Mouse (Mus musculus) heart, embryonic 10.5 days (tissue): ENCODE data around the gene 4930558K02Rik. TPM values are rescaled to one million over a fixed set of nuclear protein-coding genes. Genes with fewer than 3 reads are reported as not detected.

ENCODE experiments used
- DNase-seq: peaks from one replicate; pipeline ENCODE4 v3.0.0-alpha.2; 2017; ENCODE audit warnings: low spot score
- H3K27ac ChIP-seq: fragments of 300-500 bp; sonication (generic); 2 replicates; pipeline ENCODE4 v1.5.1; 2016; ENCODE audit warnings: mild to moderate bottlenecking
- H3K27me3 ChIP-seq: fragments of 300-500 bp; sonication (generic); 2 replicates; pipeline ENCODE4 v1.6.1; 2016; ENCODE audit warnings: mild to moderate bottlenecking; ENCODE audit not compliant: poor library complexity, insufficient read depth, severe bottlenecking
- H3K36me3 ChIP-seq: fragments of 300-500 bp; sonication (generic); 2 replicates; pipeline ENCODE4 v1.6.1; 2016; ENCODE audit warnings: mild to moderate bottlenecking, moderate library complexity
- H3K4me1 ChIP-seq: fragments of 300-500 bp; sonication (generic); 2 replicates; pipeline ENCODE4 v1.6.1; 2016; ENCODE audit warnings: mild to moderate bottlenecking
- H3K4me3 ChIP-seq: fragments of 300-500 bp; sonication (generic); 2 replicates; pipeline ENCODE4 v1.5.1; 2016; ENCODE audit warnings: mild to moderate bottlenecking, moderate library complexity
- H3K9me3 ChIP-seq: fragments of 300-500 bp; sonication (generic); 2 replicates; pipeline ENCODE4 v1.6.1; 2016; ENCODE audit warnings: mild to moderate bottlenecking, moderate library complexity
- WGBS: fragments of 180-500 bp; shearing (Covaris S2); methylation state at CpG from one replicate; pipeline ENCODE4 v1.1.7; 2016; 5-methylcytosine and 5-hydroxymethylcytosine counted together
- polyA plus RNA-seq: library from polyadenylated mRNA; unstranded; fragments of >200 nt; fragmentation: Nextera tagmentation; extraction: Ambion mirVana; gene quantifications from 2 replicates; pipeline ENCODE4 v1.2.1, GENCODE M21; 2016

Gene 4930558K02Rik
- polyA plus RNA-seq, 1 experiment from 2014 or later, result not detected

- H3K27me3 ChIP-seq, result no peaks in the 10 kb centered on the region
- no peaks in the 10 kb centered on the region for H3K9me3 ChIP-seq
- H3K4me1 ChIP-seq, result peaks cover 6% of the 10 kb centered on the region; the same call in 1 of the 2 replicates
- H3K36me3 ChIP-seq, result no peaks in the 10 kb centered on the region
- no peak overlapping the region for H3K27ac ChIP-seq
- 51% methylated on average over 2 of the region's 2 CpGs for WGBS
- no peak overlapping the region for H3K4me3 ChIP-seq
- no peak for DNase-seq
These were observed 79.3 kb downstream of the 4930558K02Rik start for GRCm38 (mm10) chr1:161900129-161900528.

GRCm38 (mm10) chr1:161897235-161897634, 82.2 kb downstream of the 4930558K02Rik start:
- WGBS, result 82% methylated on average over 8 of the region's 8 CpGs
- H3K27ac ChIP-seq, result no peak overlapping the region
- H3K4me1 ChIP-seq, result peaks cover 25% of the 10 kb centered on the region
- H3K36me3 ChIP-seq, result no peaks in the 10 kb centered on the region
- DNase-seq, result no peak
- H3K27me3 ChIP-seq, result no peaks in the 10 kb centered on the region
- H3K9me3 ChIP-seq, result no peaks in the 10 kb centered on the region
- H3K4me3 ChIP-seq, result no peak overlapping the region

GRCm38 (mm10) chr1:161896130-161896529, 83.3 kb downstream of the 4930558K02Rik start:
- Histone ChIP-seq H3K27ac (peak overlapping the region; percentile 79; the same call in 1 of the 2 replicates), H3K4me3 (no peak overlapping the region), H3K36me3 (no peaks in the 10 kb centered on the region), H3K27me3 (no peaks in the 10 kb centered on the region), H3K4me1 (peaks cover 31% of the 10 kb centered on the region), H3K9me3 (no peaks in the 10 kb centered on the region)
- WGBS, result 66% methylated on average over 10 of the region's 10 CpGs
- no peak for DNase-seq

GRCm38 (mm10) chr1:161895014-161895413, 84.4 kb downstream of the 4930558K02Rik start:
- no peak for DNase-seq
- Histone ChIP-seq H3K27me3 (no peaks in the 10 kb centered on the region), H3K9me3 (no peaks in the 10 kb centered on the region), H3K4me1 (peaks cover 31% of the 10 kb centered on the region), H3K27ac (peak overlapping the region; percentile 79), H3K36me3 (no peaks in the 10 kb centered on the region), H3K4me3 (no peak overlapping the region)
- 91% methylated on average over 3 of the region's 3 CpGs for WGBS

GRCm38 (mm10) chr1:161894553-161894952, 84.9 kb downstream of the 4930558K02Rik start:
- no peak overlapping the region for H3K4me3 ChIP-seq
- WGBS, result 25% methylated on average over 2 of the region's 2 CpGs
- peak; percentile 89 for DNase-seq
- no peaks in the 10 kb centered on the region for H3K27me3 ChIP-seq
- H3K4me1 ChIP-seq, result peaks cover 31% of the 10 kb centered on the region
- H3K27ac ChIP-seq, result peak overlapping the region; percentile 79
- H3K9me3 ChIP-seq, result no peaks in the 10 kb centered on the region
- no peaks in the 10 kb centered on the region for H3K36me3 ChIP-seq

GRCm38 (mm10) chr1:161894126-161894525, 85.3 kb downstream of the 4930558K02Rik start:
- Histone ChIP-seq H3K27me3 (no peaks in the 10 kb centered on the region), H3K4me3 (no peak overlapping the region), H3K27ac (peak overlapping the region; percentile 79), H3K36me3 (no peaks in the 10 kb centered on the region), H3K4me1 (peaks cover 31% of the 10 kb centered on the region), H3K9me3 (no peaks in the 10 kb centered on the region)
- WGBS, result 44% methylated on average over 2 of the region's 2 CpGs
- DNase-seq, result no peak

Other genes with a start within 250 kb of the 4930558K02Rik start
- gene Fasl, start 191.1 kb downstream of the 4930558K02Rik start, polyA plus RNA-seq, result not detected in 2 replicates
- gene Suco, start 103.0 kb downstream of the 4930558K02Rik start, polyA plus RNA-seq, result 23.4 and 26.1 TPM in 2 replicates
- 24.0 and 29.9 TPM in 2 replicates for gene Pigc, start 10.4 kb downstream of the 4930558K02Rik start, polyA plus RNA-seq